Mouse (Mus musculus) left cerebral cortex, postnatal 36 days (tissue): ENCODE results near the gene Map3k12. TPM values are rescaled to one million over a fixed set of nuclear protein-coding genes. Genes with fewer than 3 reads are reported as not detected.

ENCODE experiments used
- DNase-seq, 2 experiments: peaks; one replicate each; pipeline ENCODE4 v3.0.0; 2021 to 2022; ENCODE audit warnings: low spot score in 2 of 2, mixed read lengths in 1 of 2
- intact Hi-C: fragments of 180-260 bp; cut with DNase I; formaldehyde crosslinking; loops from one replicate; pipeline ENCODE4 v1.15.1; 2025
- total RNA-seq, 2 experiments: library from RNA; stranded (reverse); gene quantifications; 2 replicates each; pipeline ENCODE4 v1.2.3; 2021

Gene Map3k12
- total RNA-seq, 2 experiments from 2014 or later = 96.4 to 98.8 TPM

DNA sequence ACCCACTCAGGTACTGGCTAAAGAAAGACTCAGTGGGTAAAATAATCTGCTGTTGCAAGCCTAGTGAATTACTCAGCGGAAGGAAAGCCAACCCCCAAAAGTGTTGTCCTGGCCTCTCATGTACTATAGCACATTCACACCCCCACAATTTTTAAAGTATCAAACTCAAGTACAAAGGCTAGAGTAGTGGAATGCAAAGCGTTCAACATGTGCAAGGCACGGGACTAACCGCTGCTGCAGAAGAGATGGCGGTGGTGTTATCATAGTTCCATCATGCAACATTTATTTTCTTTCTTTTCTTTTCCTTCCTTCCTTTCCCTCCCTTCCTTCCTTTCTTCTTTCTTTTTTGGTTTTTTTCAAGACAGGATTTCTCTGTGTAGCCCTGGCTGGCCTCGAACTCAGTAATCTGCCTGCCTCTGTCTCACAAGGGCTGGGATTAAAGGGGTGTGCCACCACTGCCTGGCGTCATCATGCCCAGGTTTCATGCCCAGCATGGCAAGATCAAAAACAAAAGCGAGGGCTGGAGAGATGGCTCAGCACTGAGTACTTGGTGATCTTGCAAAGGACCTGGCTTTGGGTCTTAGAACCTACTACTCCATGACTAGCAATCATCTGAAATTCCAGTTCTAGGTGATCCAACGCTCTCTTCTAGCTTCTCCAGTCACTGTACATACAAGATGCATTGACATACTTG lies 10.9 kb downstream of the Map3k12 start:
- intact Hi-C loops = no loop called here
- DNase-seq = no peak

DNA sequence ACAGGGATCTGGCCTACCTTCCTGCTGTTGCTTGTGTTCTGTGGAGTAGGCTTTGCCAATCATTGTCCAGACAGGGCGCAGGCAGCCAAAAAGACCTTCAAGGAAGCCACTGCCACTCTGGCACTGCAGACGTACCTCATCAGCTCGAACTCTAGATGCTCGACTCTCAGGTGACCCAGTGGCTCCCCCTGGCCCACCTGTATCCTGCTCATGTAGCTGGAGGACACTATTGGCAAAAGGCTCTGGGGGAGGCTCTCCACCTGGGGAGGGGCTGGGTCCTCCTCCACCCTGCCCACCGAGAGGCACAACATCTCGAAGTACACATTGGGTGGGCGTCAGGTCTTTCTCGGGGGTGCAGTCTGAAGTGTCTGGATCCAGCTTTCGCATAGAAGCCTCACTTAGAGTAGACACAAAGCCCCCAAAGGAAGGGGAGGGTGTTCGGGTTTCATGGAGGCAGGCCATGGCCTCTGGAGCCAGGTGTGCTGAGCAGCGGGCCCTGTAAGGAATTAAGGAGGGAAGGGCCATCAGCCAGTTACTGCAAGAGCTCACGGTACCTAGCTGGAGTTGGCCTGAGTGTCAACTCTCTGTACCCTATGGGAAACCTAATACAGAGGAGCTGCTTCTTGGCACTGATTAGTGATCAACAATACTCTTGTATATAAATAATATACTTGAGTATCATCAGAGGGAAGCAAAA lies 11.6 kb downstream of the Map3k12 start:
- intact Hi-C loops = no loop called here
- DNase-seq = no peak

DNA sequence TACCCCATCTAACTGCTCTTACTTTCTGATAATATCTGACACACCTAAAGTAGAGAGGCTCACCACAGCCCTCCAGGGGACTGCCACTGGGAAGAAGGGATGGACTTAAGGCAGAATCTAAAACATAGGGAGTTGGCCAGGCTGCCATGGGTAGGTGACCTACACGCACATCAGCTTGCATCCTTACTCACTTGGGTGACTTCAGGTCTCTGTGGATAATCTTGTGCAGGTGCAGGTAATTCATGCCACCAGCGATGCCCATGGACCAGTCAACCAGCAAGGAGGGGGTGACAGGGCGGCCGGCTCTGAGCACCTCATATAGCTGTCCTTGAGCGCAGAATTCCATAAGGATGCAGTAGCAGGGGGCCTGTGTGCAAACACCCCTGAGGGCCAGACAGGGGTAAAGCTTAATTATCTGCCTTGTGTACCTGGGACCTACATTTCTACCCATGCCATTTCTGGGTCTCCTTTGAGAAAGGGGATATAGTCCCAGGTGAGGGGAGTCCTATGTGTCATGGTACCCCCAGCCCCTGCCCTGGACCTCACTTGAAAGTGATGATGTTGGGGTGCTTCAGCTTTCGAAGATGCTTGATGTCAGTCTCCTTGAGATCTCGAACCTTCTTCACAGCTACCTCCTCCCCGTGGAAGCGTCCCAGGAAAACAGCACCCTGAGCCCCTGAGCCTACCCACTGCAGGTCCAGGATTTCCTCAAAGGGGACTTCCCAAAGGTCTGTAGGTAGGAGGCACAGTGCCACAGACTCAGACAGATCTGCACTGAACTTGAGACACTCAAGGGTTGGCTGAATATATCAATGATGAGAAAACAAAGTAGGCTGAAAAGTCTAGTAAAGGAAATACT lies 12.7 kb downstream of the Map3k12 start:
- no peak for DNase-seq
- intact Hi-C loops = no loop called here

DNA sequence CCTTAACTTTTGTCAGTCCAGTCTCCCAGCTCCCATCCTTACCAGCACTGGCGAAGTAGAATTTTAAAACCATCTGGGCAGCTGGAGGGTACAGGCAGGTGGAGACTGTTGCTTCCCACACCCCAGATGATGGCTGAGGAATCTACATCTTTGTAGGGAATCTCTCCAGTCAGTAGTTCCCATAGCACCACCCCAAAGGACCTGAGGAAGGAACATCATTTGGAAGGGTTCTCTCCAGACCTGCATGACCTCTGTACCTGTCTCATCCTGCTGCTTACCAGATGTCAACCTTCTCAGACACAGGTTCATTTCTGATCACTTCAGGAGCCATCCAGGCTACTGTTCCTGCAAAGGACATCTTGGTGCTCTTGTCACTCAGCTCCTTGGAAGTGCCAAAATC lies 13.4 kb downstream of the Map3k12 start, which contains the start of gene Gm10337:
TSS of gene Gm10337 (plus strand) at position 276 of the 400 bp plus-strand sequence.
- no peak for DNase-seq
- intact Hi-C loops = no loop called here

DNA sequence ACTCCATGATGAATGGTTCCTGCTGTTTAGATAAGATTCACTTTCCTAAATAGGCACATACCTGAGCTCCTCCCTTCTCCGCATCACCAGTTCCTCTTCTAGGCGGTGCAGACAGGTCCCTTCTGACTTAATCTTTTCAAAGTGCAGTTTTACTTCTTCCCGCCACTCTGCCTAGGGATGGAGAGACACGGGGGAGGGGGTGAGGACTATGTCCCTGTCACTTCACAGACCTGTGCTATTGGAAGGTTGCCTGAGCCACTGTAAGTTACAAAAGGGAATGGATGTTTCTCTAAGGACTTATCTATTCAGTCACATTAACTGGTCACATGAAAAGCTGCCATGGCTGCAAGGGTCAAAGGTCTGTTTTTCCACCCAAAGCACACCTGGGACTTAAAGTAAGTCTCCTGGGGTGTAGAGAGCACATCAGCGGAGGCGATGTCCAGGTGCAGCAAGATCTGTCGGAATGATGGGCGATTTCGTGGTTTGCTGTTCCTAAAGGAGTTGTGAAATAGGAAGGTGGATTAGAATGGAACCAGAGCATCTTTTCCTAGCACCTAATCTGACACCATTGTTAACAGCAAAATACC lies 14.5 kb downstream of the Map3k12 start:
- no peak for DNase-seq
- intact Hi-C loops = no loop called here

DNA sequence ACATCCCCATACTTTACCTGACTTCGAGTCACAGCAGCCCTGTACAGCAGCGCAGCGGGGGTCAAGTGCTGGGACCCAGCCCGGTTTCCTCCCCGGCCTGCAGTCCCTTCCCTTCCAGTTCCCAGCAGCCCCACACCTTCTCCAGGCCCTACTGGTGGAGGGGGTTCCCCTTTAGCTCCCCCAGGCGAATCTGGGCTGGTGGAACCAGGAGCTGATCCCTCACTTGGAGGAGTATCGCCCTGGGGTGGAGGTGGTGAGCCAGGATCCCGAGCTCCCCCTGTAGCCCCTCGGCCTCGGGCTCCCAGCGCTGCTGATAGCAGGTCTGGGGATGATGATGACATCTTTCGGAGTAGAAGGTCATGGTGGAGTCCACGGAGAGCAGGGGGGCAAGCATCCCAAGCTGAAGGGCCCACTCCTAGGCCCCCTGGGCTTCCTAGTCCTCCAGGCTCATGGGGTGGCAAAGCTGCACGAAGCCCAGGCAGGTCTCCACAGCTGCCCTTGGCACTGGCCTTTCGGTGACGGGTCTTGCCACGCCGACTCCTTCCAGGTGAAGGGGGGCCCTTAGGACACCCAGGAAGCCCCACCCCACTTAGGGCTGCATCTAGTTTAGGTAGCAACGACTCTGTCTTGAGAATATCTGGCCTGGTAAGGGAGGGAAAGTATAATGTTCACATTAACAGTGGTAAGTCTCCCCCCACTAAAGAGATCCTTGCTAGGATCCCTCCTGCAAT lies 15.6 kb downstream of the Map3k12 start:
- intact Hi-C loops = no loop called here
- no peak for DNase-seq

DNA sequence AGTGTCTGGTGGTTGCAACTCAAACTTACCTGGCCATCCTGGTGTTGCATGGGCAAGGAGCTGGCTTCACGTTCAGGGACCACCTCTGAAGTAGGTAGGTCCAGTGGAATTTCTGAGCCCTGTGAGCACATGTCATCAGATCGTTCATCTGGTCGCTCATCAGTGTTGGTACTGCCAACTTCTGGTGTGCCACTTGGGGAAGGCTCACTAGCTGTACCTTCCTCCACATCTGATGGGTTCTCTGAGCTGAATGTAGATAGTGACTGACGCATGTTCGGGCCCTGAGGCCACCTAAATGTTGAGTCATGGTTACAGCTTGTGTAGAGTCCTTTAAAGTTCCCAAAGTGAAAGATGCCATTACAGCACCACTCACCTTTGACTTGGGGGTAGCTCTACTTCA lies 16.4 kb downstream of the Map3k12 start:
- intact Hi-C loops = no loop called here
- DNase-seq = no peak

DNA sequence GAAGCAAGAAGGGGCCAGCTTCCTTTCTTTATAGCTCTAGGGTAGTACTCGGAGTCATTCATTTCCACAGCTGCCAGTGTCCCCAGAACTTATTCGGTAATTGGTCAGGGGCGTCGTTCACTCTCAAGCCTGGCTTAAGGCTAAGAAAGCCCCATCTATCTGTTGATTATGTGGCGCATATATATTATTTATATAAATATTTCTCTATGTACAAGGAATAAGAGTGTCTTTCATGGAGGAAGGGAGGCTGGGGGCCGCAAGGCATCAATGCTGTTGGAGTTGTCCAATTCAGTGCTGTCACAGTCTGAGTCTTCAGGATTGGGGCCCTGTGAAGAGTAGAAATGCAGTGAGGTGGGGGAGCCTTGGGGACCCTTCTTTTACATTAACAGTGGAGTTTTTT lies 17.0 kb downstream of the Map3k12 start:
- intact Hi-C loops = no loop called here

DNA sequence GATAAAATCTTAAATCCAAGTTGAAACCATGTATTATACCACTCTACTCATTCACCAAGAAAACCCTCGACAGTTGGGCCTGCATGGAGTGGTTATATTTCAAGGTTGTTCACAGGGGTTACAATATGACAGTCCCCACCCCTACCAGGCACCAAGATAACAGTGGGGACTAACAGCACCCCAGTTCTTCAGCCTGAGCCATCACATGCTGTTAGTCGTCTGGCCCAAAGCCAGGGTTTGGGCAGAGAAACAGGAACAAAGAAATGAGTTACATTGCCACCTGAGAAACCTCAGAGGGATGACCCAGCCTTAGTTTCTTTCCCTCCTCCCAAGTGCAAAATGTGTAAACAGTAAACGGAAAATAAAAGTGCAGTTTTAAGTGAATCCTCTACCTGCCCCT lies 17.5 kb downstream of the Map3k12 start:
- intact Hi-C loops = no loop called here
- DNase-seq = no peak

More for the DNA sequence above, 17.0 kb downstream of the Map3k12 start:
- no peak for DNase-seq

DNA sequence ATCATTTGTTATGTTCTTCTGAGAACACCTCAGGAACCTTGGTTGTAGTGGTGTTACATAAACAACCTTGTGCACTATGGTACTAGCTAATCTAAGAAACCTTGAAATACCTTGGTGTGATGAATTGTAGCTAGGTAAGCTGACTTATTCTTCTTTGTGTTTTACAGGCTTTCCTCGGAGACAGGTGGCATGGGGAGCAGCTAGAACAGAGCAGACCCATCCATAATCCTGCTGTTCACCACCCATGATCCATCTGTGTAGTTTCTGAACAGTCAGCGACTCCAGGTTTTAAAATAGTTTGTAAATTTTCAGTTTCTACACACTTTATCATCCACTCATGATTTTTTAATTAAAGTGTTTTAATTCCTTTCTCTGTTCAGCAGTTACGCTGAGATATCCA lies 18.5 kb downstream of the Map3k12 start:
- intact Hi-C loops = no loop called here
- DNase-seq = no peak

DNA sequence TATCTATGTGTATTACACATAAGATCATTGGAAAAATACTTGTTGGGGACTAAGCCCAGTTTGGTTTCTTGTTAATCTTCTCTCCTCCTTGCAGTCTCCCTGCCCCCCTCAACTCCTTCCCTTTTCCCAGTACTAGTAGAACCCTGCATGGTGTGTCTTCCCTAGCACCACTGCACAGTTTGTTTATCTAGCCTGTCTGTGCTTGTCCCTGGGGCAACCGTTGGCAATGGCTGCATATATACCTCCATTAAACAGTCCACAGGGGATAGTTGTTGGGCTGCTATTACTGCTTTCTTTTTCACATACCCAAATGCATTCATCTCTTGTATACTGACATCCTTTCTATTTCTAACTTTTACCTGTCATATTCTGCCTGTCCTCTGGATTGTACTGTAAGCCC lies 29.2 kb downstream of the Map3k12 start:
- DNase-seq = no peak
- intact Hi-C loops = no loop called here

DNA sequence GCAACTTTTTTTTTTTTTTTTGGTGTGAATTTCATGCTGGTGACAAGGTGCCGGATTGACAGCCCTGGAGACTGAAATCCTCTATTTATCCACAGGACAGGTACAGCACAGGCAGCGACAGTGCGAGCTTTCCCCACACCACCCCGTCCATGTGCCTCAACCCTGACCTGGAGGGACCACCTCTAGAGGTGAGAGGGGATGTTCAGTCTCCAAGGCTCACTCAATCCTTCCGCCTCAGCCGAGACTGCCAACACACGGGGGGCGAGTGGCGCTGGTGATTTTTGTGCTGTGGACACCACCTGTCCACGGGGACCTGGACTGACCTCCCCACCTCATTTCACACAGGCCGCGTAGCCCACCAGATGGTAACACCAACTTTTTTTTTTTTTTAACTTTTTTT lies 31.0 kb downstream of the Map3k12 start:
- no peak for DNase-seq

DNA sequence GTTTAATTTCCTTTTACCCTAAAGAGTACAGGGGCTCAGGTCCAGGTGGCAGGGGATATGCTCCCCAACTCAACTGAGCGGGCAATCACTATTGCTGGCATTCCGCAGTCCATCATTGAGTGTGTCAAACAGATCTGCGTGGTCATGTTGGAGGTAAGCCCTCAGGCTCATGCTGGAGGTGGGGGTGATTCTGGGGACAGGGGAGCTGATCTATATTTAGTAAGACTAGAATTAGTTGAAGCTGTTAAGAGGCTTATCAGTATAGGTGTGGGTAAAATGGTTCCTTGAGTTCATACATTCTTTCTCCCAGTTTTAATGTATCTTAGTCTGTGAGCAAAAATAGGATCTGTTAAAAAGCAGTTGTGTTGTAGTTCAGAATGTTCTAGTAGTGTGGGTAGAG lies 33.7 kb downstream of the Map3k12 start:
- intact Hi-C loops = no loop called here
- no peak for DNase-seq

More for the DNA sequence above, 31.0 kb downstream of the Map3k12 start:
- intact Hi-C loops = no loop called here

DNA sequence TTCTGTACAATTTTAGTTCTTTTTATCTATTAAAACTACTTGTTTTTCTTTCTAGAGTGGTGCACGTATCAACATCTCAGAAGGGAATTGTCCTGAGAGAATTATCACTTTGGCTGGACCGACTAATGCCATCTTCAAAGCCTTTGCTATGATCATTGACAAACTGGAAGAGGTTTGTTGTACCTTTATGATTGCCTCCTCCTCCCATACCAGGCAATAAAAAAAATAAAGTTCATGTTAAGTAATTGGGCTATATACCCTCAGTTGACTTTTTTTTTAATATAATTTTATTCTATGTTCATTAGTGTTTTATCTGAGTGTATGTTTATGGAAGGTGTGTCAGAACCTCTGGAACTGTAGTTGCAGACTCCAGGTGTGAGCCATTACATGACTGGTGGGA lies 42.3 kb downstream of the Map3k12 start:
- intact Hi-C loops = no loop called here
- DNase-seq = no peak

DNA sequence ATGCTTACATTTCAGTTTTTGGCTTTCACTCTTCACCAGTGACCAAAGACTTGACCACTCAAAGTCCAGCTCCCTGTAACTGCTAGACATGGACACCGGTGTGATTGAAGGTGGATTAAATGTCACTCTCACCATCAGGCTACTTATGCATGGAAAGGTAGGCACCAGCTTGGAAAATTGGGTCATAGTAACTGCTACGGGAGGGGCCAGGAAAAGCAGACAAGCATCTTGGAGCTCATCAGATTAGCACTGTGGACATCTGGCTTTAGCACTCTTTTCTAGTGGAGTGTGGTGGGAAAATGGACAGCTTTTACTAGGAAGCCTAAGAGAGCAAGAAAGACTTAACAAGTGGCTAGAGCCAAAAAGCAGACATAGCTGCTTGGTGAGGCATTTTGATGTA lies 43.6 kb downstream of the Map3k12 start:
- DNase-seq = no peak
- intact Hi-C loops = no loop called here

DNA sequence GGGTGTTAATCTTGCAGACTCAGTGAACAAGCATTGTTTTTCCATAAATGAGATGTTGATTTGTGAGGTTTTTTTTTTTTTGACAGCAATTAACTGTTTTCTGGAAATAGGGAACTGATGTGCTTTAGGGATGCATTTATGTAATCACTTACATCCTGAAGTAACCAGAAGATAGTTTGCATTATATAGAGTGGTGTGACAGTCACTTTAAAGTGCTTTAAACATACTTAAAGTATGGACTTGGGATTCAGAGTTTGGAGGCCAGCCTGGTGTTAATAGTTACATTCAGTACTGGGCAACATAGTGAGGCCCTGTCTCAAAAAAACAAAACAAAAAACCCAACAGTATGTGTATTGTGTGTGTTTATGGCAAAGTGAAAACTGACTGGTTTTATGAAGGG lies 45.1 kb downstream of the Map3k12 start:
- intact Hi-C loops = no loop called here
- DNase-seq = no peak

DNA sequence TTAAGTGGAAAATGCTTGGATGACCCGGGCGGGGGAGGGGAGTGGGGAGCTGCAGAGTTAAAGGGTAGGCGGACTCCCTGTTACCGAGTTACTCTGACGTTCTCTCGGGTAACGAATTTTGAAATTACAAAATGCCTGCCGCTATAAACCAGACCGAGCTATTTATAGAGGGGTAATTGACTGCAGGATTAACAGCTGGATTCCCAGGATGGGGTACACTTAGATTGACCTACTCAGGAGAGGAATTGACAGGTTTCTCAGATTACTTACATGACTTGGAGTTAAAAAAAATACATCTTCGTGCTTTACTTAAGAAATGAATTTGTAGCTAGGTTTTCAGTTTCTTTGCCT lies 45.6 kb downstream of the Map3k12 start:
- no peak for DNase-seq
- intact Hi-C loops = no loop called here

DNA sequence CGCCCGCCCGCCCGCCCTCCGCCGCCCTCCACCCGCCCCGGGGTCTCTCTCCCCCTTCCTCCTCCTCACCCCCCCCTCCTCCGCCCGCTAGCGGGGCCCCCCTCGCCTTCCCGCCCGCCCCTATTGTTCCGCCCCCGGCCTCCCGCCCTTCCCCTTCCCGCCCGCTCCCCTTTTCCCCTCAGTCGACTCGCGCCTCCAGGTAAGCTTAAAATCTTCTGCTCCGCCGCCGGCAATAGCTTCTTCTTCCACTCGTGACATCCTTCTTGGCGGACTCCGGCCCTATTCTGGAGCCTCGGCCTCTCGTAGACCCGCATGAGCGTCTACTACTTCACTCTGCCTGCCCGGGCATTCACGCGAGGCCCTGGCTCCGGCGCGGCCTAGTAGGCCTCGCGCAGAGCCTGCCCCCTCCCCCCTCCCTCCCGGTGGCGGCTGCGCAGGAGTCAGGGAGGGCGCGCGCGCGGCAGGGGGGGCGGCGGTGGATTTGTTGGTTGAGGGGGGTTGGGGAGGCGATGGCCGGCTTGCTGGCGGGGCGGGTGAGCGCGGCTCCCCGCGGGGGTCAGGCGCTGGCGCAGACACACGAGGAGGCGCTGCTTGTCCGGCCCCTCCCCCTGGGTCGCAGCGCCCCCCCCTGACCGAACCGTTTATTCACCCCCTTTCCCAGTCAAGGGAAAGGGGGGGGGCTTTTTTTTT lies 46.1 kb downstream of the Map3k12 start:
- intact Hi-C loops = loop anchor here (1.0 kb wide), 1 partner anchor 48 kb away; the partner anchor contains the start of gene Tarbp2
- peak; percentile 80 to 82 for DNase-seq

DNA sequence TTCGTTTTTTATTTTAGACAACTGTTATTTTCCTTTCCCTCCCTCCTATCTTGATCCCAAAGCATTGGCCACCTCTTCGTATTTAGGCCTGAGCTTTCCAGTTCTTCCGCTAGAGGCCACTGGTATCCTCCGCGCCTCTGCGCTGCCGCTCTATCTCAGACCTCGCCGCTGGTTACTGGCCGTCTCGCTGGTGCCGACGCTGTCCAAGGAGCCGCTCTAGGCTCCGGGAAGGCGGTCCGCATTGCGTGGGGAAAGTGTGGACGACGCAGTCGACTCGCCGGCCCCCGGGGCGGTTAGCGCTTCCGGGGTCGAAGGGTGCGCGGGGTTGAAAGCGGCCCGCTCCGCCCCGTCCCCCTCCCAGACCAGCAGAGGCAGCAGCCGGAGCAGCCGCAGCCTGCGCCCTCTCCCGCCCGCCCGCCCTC lies 46.7 kb downstream of the Map3k12 start, which contains the start of gene Pcbp2:
TSS of gene Pcbp2 (plus strand) at position 357 of the 422 bp plus-strand sequence.
- peak; percentile 96 to 97 for DNase-seq
- intact Hi-C loops = loop anchor here (1.0 kb wide), 1 partner anchor 48 kb away; the partner anchor contains the start of gene Tarbp2
